Mouse (Mus musculus): Measurements from ENCODE around the gene Metrnl. TPM values are rescaled to one million over a fixed set of nuclear protein-coding genes. Genes with fewer than 3 reads are reported as not detected.
A peak's percentile ranks its signal among the peaks of the same experiment; 100 is the strongest.

Metrnl gene
- polyA plus RNA-seq (2012; rRNA removed), result 3.0 and 4.5 TPM in 2 replicates

DNA sequence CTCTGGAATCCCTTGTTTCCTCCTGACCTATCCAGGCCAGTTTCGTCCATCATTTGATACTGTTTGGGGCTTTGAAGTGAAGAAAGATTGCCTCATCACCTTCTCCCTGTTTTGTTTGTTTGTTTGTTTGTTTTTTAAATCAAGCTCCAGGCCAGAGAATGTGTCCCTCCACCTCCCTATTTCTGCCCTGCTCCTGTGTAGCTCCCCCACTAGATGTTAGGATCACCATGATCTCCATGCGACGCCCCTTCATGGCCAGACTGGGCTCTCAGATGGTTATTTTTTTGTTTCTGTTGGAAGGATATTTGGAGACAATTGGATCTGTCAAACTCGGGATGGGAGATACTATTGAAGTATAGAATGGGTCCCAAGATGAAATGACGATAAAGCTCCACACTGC, at the start of gene Metrnl:
Gene Metrnl (plus strand): TSS at position 301 of the 400 bp plus-strand sequence.
- H3K27ac ChIP-seq (ENCODE audit: control insufficient read depth, insufficient read depth, low read depth, low read length), result no peak within 1 kb of the TSS
- H3K4me3 ChIP-seq (ENCODE audit: control insufficient read depth, low read depth, low read length), result peak within 1 kb of the TSS; percentile 75
- no peaks in the 10 kb centered on the region for H3K36me3 ChIP-seq (ENCODE audit: control insufficient read depth, insufficient read depth, low read length)
- no peaks in the 10 kb centered on the region for H3K27me3 ChIP-seq (ENCODE audit: control insufficient read depth, insufficient read depth, low read length)
- H3K4me1 ChIP-seq (ENCODE audit: control insufficient read depth, insufficient read depth, low read length), result peaks cover 13% of the 10 kb centered on the region
- TF ChIP-seq POLR2A (IDR thresholded peaks at IDR 0.05; ENCODE audit: control insufficient read depth, low read depth, low read length) (no peak), CTCF (IDR thresholded peaks at IDR 0.05; ENCODE audit: control insufficient read depth, insufficient read depth, insufficient replicate concordance, low read depth, low read length) (no peak)

DNA sequence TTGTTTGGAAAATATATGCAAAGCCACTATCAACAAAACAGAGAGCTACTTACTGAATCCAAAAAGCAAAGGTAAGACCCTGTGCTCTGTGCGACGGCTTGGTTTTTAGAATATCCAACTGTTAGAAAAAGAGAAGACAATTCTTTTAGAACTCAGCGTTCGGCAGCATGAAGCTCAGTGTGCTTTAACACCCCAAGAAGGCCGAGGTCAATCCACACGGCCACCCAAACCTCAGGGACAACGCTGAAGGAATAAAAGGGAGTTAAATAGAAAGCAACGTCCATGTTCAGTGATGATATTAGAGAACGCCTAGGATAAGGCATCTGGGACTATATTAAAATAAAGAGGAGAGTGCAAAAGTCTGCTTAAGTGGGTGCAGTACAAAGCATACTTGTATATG, 49.8 kb upstream of the Metrnl start:
- TF ChIP-seq POLR2A (IDR thresholded peaks at IDR 0.05; ENCODE audit: control insufficient read depth, low read depth, low read length) (no peak), CTCF (IDR thresholded peaks at IDR 0.05; ENCODE audit: control insufficient read depth, insufficient read depth, insufficient replicate concordance, low read depth, low read length) (no peak)
- Histone ChIP-seq H3K27ac (ENCODE audit: control insufficient read depth, insufficient read depth, low read depth, low read length) (no peak overlapping the region), H3K4me1 (ENCODE audit: control insufficient read depth, insufficient read depth, low read length) (peaks cover 4% of the 10 kb centered on the region), H3K4me3 (ENCODE audit: control insufficient read depth, low read depth, low read length) (no peak overlapping the region), H3K36me3 (ENCODE audit: control insufficient read depth, insufficient read depth, low read length) (no peaks in the 10 kb centered on the region; the same call in 1 of the 2 replicates), H3K27me3 (ENCODE audit: control insufficient read depth, insufficient read depth, low read length) (no peaks in the 10 kb centered on the region)

DNA sequence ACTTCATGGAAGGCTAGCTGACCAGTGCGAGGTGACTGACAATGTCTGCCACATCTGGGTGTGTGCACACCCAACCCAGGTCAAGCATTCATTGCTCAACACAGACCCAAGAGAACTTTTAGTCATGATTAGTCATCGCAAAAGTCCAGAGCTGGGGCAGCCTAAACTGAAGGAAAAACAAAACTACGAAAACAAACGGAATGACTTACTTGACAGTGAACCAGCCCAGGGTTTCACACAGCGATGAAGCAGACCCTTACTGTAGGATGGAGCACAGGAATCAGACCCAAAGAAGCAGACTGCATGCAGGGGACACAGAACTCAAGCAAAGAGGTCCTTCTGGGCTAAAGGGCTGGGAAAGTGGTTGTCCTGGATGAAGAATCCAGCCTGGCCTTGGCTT, 49.4 kb upstream of the Metrnl start:
- peak overlapping the region; percentile 1; the same call in 1 of the 2 replicates for H3K27ac ChIP-seq (ENCODE audit: control insufficient read depth, insufficient read depth, low read depth, low read length)
- peaks cover 4% of the 10 kb centered on the region for H3K4me1 ChIP-seq (ENCODE audit: control insufficient read depth, insufficient read depth, low read length)
- H3K27me3 ChIP-seq (ENCODE audit: control insufficient read depth, insufficient read depth, low read length), result no peaks in the 10 kb centered on the region
- no peaks in the 10 kb centered on the region; the same call in 1 of the 2 replicates for H3K36me3 ChIP-seq (ENCODE audit: control insufficient read depth, insufficient read depth, low read length)
- no peak for TF ChIP-seq POLR2A (IDR thresholded peaks at IDR 0.05; ENCODE audit: control insufficient read depth, low read depth, low read length)
- no peak for TF ChIP-seq CTCF (IDR thresholded peaks at IDR 0.05; ENCODE audit: control insufficient read depth, insufficient read depth, insufficient replicate concordance, low read depth, low read length)
- no peak overlapping the region for H3K4me3 ChIP-seq (ENCODE audit: control insufficient read depth, low read depth, low read length)

- no peak for TF ChIP-seq POLR2A (IDR thresholded peaks at IDR 0.05; ENCODE audit: control insufficient read depth, low read depth, low read length)
- TF ChIP-seq CTCF (IDR thresholded peaks at IDR 0.05; ENCODE audit: control insufficient read depth, insufficient read depth, insufficient replicate concordance, low read depth, low read length), result peak; percentile 27; the same call in 1 of the 2 replicates
Measured at GRCm38 (mm10) chr11:121652547-121653305, 48.6 kb upstream of the Metrnl start.

GRCm38 (mm10) chr11:121653631-121654030, 47.7 kb upstream of the Metrnl start:
- H3K27me3 ChIP-seq (ENCODE audit: control insufficient read depth, insufficient read depth, low read length), result no peaks in the 10 kb centered on the region
- no peak overlapping the region; the same call in 1 of the 2 replicates for H3K27ac ChIP-seq (ENCODE audit: control insufficient read depth, insufficient read depth, low read depth, low read length)
- H3K4me1 ChIP-seq (ENCODE audit: control insufficient read depth, insufficient read depth, low read length), result peaks cover 4% of the 10 kb centered on the region
- no peaks in the 10 kb centered on the region; the same call in 1 of the 2 replicates for H3K36me3 ChIP-seq (ENCODE audit: control insufficient read depth, insufficient read depth, low read length)
- no peak overlapping the region for H3K4me3 ChIP-seq (ENCODE audit: control insufficient read depth, low read depth, low read length)
- TF ChIP-seq POLR2A (IDR thresholded peaks at IDR 0.05; ENCODE audit: control insufficient read depth, low read depth, low read length) (no peak), CTCF (IDR thresholded peaks at IDR 0.05; ENCODE audit: control insufficient read depth, insufficient read depth, insufficient replicate concordance, low read depth, low read length) (no peak)

More at GRCm38 (mm10) chr11:121652547-121653305, 48.6 kb upstream of the Metrnl start:
- no peak overlapping the region for H3K4me3 ChIP-seq (ENCODE audit: control insufficient read depth, low read depth, low read length)
- no peaks in the 10 kb centered on the region for H3K27me3 ChIP-seq (ENCODE audit: control insufficient read depth, insufficient read depth, low read length)
- peak overlapping the region; percentile 32; the same call in 1 of the 2 replicates for H3K27ac ChIP-seq (ENCODE audit: control insufficient read depth, insufficient read depth, low read depth, low read length)
- H3K4me1 ChIP-seq (ENCODE audit: control insufficient read depth, insufficient read depth, low read length), result peaks cover 4% of the 10 kb centered on the region
- no peaks in the 10 kb centered on the region; the same call in 1 of the 2 replicates for H3K36me3 ChIP-seq (ENCODE audit: control insufficient read depth, insufficient read depth, low read length)

DNA sequence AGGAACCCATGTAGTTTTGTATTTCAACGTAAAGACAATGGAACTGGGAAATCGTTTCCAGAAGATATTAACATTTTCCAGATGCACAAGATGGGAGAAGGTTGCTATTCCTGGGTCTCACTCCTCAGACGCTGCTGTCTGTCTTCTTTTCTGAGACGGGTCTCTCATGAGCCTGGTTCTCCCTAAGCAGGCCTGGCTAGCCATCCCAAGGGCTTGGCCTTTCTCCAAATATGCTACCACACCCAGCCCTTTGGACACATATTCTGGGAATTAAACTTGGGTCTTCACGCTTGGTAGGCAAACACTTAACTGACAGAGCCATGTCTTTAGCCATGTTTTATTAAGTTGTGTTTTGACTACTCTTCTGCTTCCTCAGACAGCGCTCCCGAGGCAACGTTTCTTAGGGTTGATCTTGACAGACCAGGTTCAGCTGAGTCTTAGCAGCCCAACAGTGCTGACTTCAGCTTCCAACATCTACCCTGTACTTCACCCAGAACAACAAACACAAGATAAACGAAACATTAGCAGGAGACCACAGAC, 46.9 kb upstream of the Metrnl start:
- H3K27ac ChIP-seq (ENCODE audit: control insufficient read depth, insufficient read depth, low read depth, low read length), result no peak overlapping the region
- H3K27me3 ChIP-seq (ENCODE audit: control insufficient read depth, insufficient read depth, low read length), result no peaks in the 10 kb centered on the region
- TF ChIP-seq CTCF (IDR thresholded peaks at IDR 0.05; ENCODE audit: control insufficient read depth, insufficient read depth, insufficient replicate concordance, low read depth, low read length) (no peak), POLR2A (IDR thresholded peaks at IDR 0.05; ENCODE audit: control insufficient read depth, low read depth, low read length) (no peak)
- H3K36me3 ChIP-seq (ENCODE audit: control insufficient read depth, insufficient read depth, low read length), result no peaks in the 10 kb centered on the region; the same call in 1 of the 2 replicates
- H3K4me3 ChIP-seq (ENCODE audit: control insufficient read depth, low read depth, low read length), result no peak overlapping the region
- H3K4me1 ChIP-seq (ENCODE audit: control insufficient read depth, insufficient read depth, low read length), result peaks cover 4% of the 10 kb centered on the region

GRCm38 (mm10) chr11:121655166-121655806, 46.1 kb upstream of the Metrnl start:
- H3K27me3 ChIP-seq (ENCODE audit: control insufficient read depth, insufficient read depth, low read length), result no peaks in the 10 kb centered on the region
- no peak overlapping the region for H3K4me3 ChIP-seq (ENCODE audit: control insufficient read depth, low read depth, low read length)
- peaks cover 3% of the 10 kb centered on the region for H3K4me1 ChIP-seq (ENCODE audit: control insufficient read depth, insufficient read depth, low read length)
- H3K36me3 ChIP-seq (ENCODE audit: control insufficient read depth, insufficient read depth, low read length), result no peaks in the 10 kb centered on the region; the same call in 1 of the 2 replicates
- no peak overlapping the region for H3K27ac ChIP-seq (ENCODE audit: control insufficient read depth, insufficient read depth, low read depth, low read length)
- TF ChIP-seq POLR2A (IDR thresholded peaks at IDR 0.05; ENCODE audit: control insufficient read depth, low read depth, low read length) (no peak), CTCF (IDR thresholded peaks at IDR 0.05; ENCODE audit: control insufficient read depth, insufficient read depth, insufficient replicate concordance, low read depth, low read length) (no peak)
